Mouse (Mus musculus) colon, adult 2 months (tissue): ENCODE measurements around the gene Kncn. TPM values are rescaled to one million over a fixed set of nuclear protein-coding genes. Genes with fewer than 3 reads are reported as not detected.

Source experiments
- polyA plus RNA-seq: library from polyadenylated mRNA; depleted of rRNA; stranded (reverse); fragments of >200 nt; gene quantifications from 2 replicates; pipeline ENCODE4 v1.2.3, GENCODE M21; 2012; rRNA removed

Gene Kncn
- not detected in 2 replicates for polyA plus RNA-seq

DNA sequence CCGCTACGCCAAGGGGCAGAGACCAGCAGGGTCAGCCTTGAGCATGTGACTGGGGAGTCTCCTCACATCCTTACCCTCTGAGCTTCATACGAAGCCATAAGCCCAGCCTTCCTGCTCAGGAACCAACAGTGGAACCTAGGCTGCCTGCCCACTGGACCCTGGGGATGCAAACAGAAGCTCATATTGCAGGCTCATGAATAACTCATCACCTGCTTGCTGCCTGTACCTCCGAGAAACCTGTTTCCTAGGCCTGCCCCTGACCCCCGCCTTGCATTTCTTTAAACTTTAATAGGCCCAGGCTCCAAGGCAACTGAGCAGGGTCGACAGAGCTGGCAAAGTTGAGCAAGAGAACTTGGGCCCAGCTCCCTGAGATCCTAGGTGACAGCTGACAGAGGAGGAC, at the start of gene Kncn:
TSS of gene Kncn (plus strand) at position 379 of the 400 bp plus-strand sequence.

DNA sequence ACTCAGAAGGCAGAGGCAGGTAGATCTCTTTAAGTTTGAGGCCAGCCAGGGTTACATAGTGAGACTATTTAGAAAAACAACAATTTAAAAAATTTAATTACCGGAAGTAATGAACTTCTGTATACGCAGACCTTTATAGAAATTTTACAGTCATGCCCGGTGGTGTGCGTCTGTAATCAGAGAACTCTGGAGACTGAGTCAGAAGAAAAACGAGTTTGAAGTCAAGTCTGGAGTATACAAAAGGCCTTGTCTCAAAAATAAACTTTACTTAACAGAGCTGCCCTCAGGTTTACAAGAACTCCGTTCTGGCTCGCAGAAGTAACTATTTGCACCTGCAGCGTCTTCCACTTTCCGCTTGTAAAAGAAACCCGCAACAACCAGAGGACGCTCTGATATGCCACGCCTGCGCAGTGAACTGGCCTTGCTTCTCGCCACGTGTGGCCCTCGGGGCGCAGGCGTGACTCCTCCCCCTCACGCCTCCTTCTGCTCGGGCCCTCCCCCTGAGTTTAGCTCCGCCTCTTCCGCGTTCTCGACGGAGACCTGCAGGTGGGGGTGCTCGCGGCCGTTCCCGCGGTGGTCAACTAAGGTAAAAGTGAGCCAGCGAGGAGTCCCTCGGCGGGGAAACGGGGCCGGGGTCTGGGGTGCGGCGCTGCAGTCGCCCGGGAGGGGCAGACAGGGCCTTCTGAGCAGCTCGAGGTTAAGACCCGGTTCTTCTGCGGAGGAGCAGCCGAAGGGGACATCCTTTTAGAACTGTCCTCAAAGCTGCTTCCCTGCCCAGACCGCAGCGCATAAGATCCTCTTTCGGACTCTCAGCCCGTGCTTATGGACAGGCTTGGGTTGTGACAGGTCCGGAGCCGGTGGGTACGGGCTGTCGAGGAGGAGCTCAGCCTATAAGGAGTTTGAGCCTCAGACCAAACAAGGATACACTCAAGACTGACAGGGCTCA, 45.2 kb upstream of the Kncn start, which contains the start of gene Mknk1:
TSS of gene Mknk1 (plus strand) at position 503 of the 946 bp plus-strand sequence.

DNA sequence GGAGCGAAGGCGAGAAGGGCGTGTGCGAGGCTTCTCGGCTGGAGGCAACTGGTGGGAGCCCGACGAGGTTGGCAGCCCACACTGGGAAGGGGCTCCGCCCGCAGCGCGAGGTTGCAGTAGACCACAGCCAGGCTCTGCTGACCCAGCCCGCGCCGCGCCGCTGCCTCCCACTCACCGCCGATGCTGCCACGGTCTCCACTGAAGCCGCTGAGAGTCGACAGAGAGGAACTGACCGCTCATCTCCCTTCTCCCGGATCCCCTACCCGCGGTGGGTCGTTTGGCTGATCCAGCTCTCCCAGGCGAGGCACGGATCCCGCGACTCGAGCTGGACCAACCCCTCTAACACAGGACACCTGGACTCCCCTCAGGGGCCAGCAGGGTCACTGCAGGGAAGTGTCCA, 6.4 kb downstream of the Kncn start, which contains the start of gene 6430628N08Rik:
TSS of gene 6430628N08Rik (plus strand) at position 113 of the 400 bp plus-strand sequence.

Other genes with a start within 250 kb of the Kncn start
- 14.0 and 31.0 TPM in 2 replicates for gene Cyp4b1, start 236.7 kb upstream of the Kncn start, polyA plus RNA-seq
- gene Efcab14, start 146.7 kb upstream of the Kncn start, polyA plus RNA-seq, result 32.9 and 33.9 TPM in 2 replicates
- 0.30 TPM in 1 of 2 replicates, not detected in the other for gene Tex38, start 103.4 kb upstream of the Kncn start, polyA plus RNA-seq
- gene Atpaf1, start 99.6 kb upstream of the Kncn start, polyA plus RNA-seq, result 41.3 and 58.8 TPM in 2 replicates
- gene Mob3c, start 56.3 kb upstream of the Kncn start, polyA plus RNA-seq, result 30.4 and 39.2 TPM in 2 replicates
- gene Mknk1, start 45.2 kb upstream of the Kncn start, polyA plus RNA-seq, result 29.5 and 30.2 TPM in 2 replicates
- gene 6430628N08Rik, start 6.3 kb downstream of the Kncn start, polyA plus RNA-seq, result not detected in 2 replicates
- not detected in 2 replicates for gene Dmbx1, start 55.5 kb downstream of the Kncn start, polyA plus RNA-seq
- 40.5 and 63.8 TPM in 2 replicates for gene Faah, start 133.5 kb downstream of the Kncn start, polyA plus RNA-seq
- gene Nsun4, start 169.5 kb downstream of the Kncn start, polyA plus RNA-seq, result 5.4 and 6.4 TPM in 2 replicates
- gene Uqcrh, start 190.7 kb downstream of the Kncn start, polyA plus RNA-seq, result 108 and 143 TPM in 2 replicates
- 65.1 and 95.1 TPM in 2 replicates for gene Lrrc41, start 190.9 kb downstream of the Kncn start, polyA plus RNA-seq
- gene Rad54l, start 239.3 kb downstream of the Kncn start, polyA plus RNA-seq, result 1.7 and 2.0 TPM in 2 replicates
- 26.3 and 26.9 TPM in 2 replicates for gene Pomgnt1, start 239.4 kb downstream of the Kncn start, polyA plus RNA-seq